In genomic region chr10:62231811-62232210, GRCm38 (mm10) we compare ENCODE assay signal across 10 mouse cellular contexts. TPM values are rescaled to one million over a fixed set of nuclear protein-coding genes. Genes with fewer than 3 reads are reported as not detected.
A peak's percentile ranks its signal among the peaks of the same experiment; 100 is the strongest.
DNase-seq lines count a peak whose midpoint lies in the region; ATAC-seq and TF ChIP-seq lines count a peak whose summit lies in the region.
"Had no signal": no experiment of that assay in that cellular context is flagged by ENCODE, and none has a peak within 500 bp of the region (broad histone marks: within the 10 kb centered on the region; RNA-seq: fewer than 3 reads in every experiment).

No protein-coding gene starts in this region.

- no peak for ATAC-seq in hindbrain, embryonic 12.5 days (ENCODE audit: low FRiP score)
- ATAC-seq in hindbrain, embryonic 16.5 days = no peak
- ATAC-seq in stomach, embryonic 14.5 days (ENCODE audit: insufficient number of reproducible peaks, insufficient read depth, low FRiP score, low read depth) = no peak
- no peak for ATAC-seq in stomach, postnatal 0 days (ENCODE audit: low FRiP score, low TSS enrichment)
- ATAC-seq in stomach, embryonic 16.5 days (ENCODE audit: insufficient read depth, low FRiP score) = no peak

- H3K4me1 ChIP-seq in hindbrain, embryonic 12.5 days = peaks cover 6% of the 10 kb centered on the region; the same call in 1 of the 2 replicates
- peaks cover 10% of the 10 kb centered on the region for H3K4me1 ChIP-seq in hindbrain, embryonic 16.5 days (ENCODE audit: control insufficient read depth, insufficient read depth, low read depth, low read length)
- H3K4me1 ChIP-seq in stomach, embryonic 14.5 days (ENCODE audit: control insufficient read depth, insufficient read depth, low read length) = peaks cover 8% of the 10 kb centered on the region; the same call in 1 of the 2 replicates
- H3K4me1 ChIP-seq in stomach, postnatal 0 days (replicated peaks; ENCODE audit: control insufficient read depth, insufficient read depth) = no peaks in the 10 kb centered on the region
- H3K4me1 ChIP-seq in stomach, embryonic 16.5 days (ENCODE audit: control insufficient read depth, insufficient read depth, low read length) = peaks cover 23% of the 10 kb centered on the region

- no peak for DNase-seq in stomach, postnatal 0 days (ENCODE audit: low spot score)
- DNase-seq in kidney, postnatal 10 days = peak; percentile 53
- DNase-seq in cerebellum, postnatal 4 days (ENCODE audit: low spot score in 2 of 2) = no peak
- DNase-seq in thymus, postnatal 4 days = no peak

- H3K36me3 ChIP-seq in hindbrain, embryonic 12.5 days = no peaks in the 10 kb centered on the region
- no peaks in the 10 kb centered on the region for H3K36me3 ChIP-seq in hindbrain, embryonic 16.5 days (ENCODE audit: control insufficient read depth, insufficient read depth, low read length)
- H3K36me3 ChIP-seq in stomach, embryonic 14.5 days (ENCODE audit: control insufficient read depth, insufficient read depth, low read length) = no peaks in the 10 kb centered on the region
- H3K36me3 ChIP-seq in stomach, postnatal 0 days (ENCODE audit: control insufficient read depth, insufficient read depth, low read length) = no peaks in the 10 kb centered on the region
- H3K36me3 ChIP-seq in stomach, embryonic 16.5 days (ENCODE audit: control insufficient read depth, insufficient read depth, low read length) = no peaks in the 10 kb centered on the region
- H3K36me3 ChIP-seq: heart, embryonic 15.5 days had no signal

- TF ChIP-seq EP300 in stomach, postnatal 0 days (optimal IDR thresholded peaks at IDR 0.05) = no peak

- no peak for TF ChIP-seq CTCF in stomach, postnatal 0 days (IDR thresholded peaks at IDR 0.05; ENCODE audit: low read depth)

- no peak overlapping the region for H3K4me3 ChIP-seq in hindbrain, embryonic 12.5 days
- H3K4me3 ChIP-seq in hindbrain, embryonic 16.5 days (ENCODE audit: low read length) = no peak overlapping the region
- H3K4me3 ChIP-seq in stomach, embryonic 14.5 days (ENCODE audit: low read depth, low read length) = no peak overlapping the region
- no peak overlapping the region for H3K4me3 ChIP-seq in stomach, postnatal 0 days (ENCODE audit: low read depth, low read length)
- H3K4me3 ChIP-seq in stomach, embryonic 16.5 days (replicated peaks; ENCODE audit: low read length) = no peak overlapping the region

- no peak overlapping the region for H3K9ac ChIP-seq in hindbrain, embryonic 12.5 days
- H3K9ac ChIP-seq in hindbrain, embryonic 16.5 days (ENCODE audit: low read depth, low read length) = no peak overlapping the region
- no peak overlapping the region for H3K9ac ChIP-seq in stomach, embryonic 14.5 days (replicated peaks; ENCODE audit: low read depth, low read length)
- no peak overlapping the region for H3K9ac ChIP-seq in stomach, postnatal 0 days (ENCODE audit: low read length)
- H3K9ac ChIP-seq in stomach, embryonic 16.5 days (ENCODE audit: low read length) = no peak overlapping the region

- WGBS in hindbrain, embryonic 12.5 days = 72% methylated on average over 3 of the region's 3 CpGs
- 78% methylated on average over 3 of the region's 3 CpGs for WGBS in hindbrain, embryonic 16.5 days
- 89% methylated on average over 3 of the region's 3 CpGs for WGBS in stomach, embryonic 14.5 days
- WGBS in stomach, postnatal 0 days = 77% methylated on average over 3 of the region's 3 CpGs
- WGBS in stomach, embryonic 16.5 days = 68% methylated on average over 3 of the region's 3 CpGs

- H3K4me2 ChIP-seq in hindbrain, embryonic 12.5 days (replicated peaks) = peak overlapping the region; percentile 89
- H3K4me2 ChIP-seq in hindbrain, embryonic 16.5 days (ENCODE audit: low read length) = no peak overlapping the region
- H3K4me2 ChIP-seq in stomach, embryonic 14.5 days (replicated peaks; ENCODE audit: low read depth, low read length) = peak overlapping the region; percentile 91; the same call in 1 of the 2 replicates
- no peak overlapping the region for H3K4me2 ChIP-seq in stomach, postnatal 0 days (replicated peaks; ENCODE audit: low read depth)
- no peak overlapping the region for H3K4me2 ChIP-seq in stomach, embryonic 16.5 days (ENCODE audit: low read depth, low read length)

- no peaks in the 10 kb centered on the region for H3K9me3 ChIP-seq in hindbrain, embryonic 12.5 days (replicated peaks)
- no peaks in the 10 kb centered on the region for H3K9me3 ChIP-seq in hindbrain, embryonic 16.5 days (ENCODE audit: control insufficient read depth, low read length)
- no peaks in the 10 kb centered on the region for H3K9me3 ChIP-seq in stomach, embryonic 14.5 days (ENCODE audit: control insufficient read depth, low read depth, low read length)
- H3K9me3 ChIP-seq in stomach, postnatal 0 days (ENCODE audit: control insufficient read depth, low read length) = no peaks in the 10 kb centered on the region
- no peaks in the 10 kb centered on the region for H3K9me3 ChIP-seq in stomach, embryonic 16.5 days (replicated peaks; ENCODE audit: control insufficient read depth, low read length)
- H3K9me3 ChIP-seq: heart, embryonic 15.5 days had no signal

- H3K27me3 ChIP-seq in hindbrain, embryonic 12.5 days = peaks cover 12% of the 10 kb centered on the region
- H3K27me3 ChIP-seq in hindbrain, embryonic 16.5 days (replicated peaks; ENCODE audit: control insufficient read depth, insufficient read depth, low read length) = no peaks in the 10 kb centered on the region
- no peaks in the 10 kb centered on the region for H3K27me3 ChIP-seq in stomach, embryonic 14.5 days (ENCODE audit: control insufficient read depth, insufficient read depth, low read length)
- H3K27me3 ChIP-seq in stomach, postnatal 0 days (ENCODE audit: control insufficient read depth, insufficient read depth, low read length) = no peaks in the 10 kb centered on the region
- H3K27me3 ChIP-seq in stomach, embryonic 16.5 days (ENCODE audit: control insufficient read depth, insufficient read depth, low read length) = no peaks in the 10 kb centered on the region

- H3K27ac ChIP-seq in hindbrain, embryonic 12.5 days = no peak overlapping the region
- H3K27ac ChIP-seq in hindbrain, embryonic 16.5 days (ENCODE audit: low read depth, low read length) = no peak overlapping the region
- no peak overlapping the region for H3K27ac ChIP-seq in stomach, embryonic 14.5 days (ENCODE audit: low read length)
- no peak overlapping the region for H3K27ac ChIP-seq in stomach, postnatal 0 days (replicated peaks)
- H3K27ac ChIP-seq in stomach, embryonic 16.5 days (ENCODE audit: low read length) = 0 out of 2 replicates have a peak overlapping the region, but pooled peaks have one; percentile 14
- H3K27ac ChIP-seq: heart, embryonic 15.5 days; macrophage had no signal

RNA-seq across cellular contexts. Expression of gene Tspan15, which starts 0.8 kb away (rescaled TPM):
- polyA plus RNA-seq in hindbrain, embryonic 12.5 days (2016; fragmentation: Nextera tagmentation; extraction: Ambion mirVana) = 15.7 and 16.0 TPM in 2 replicates
- 22.9 and 24.3 TPM in 2 replicates for polyA plus RNA-seq in hindbrain, embryonic 16.5 days (2015; fragmentation: Nextera tagmentation; extraction: Ambion mirVana)
- polyA plus RNA-seq in stomach, embryonic 14.5 days (2014; fragmentation: Nextera tagmentation; extraction: Ambion mirVana) = 32.4 and 32.8 TPM in 2 replicates
- polyA plus RNA-seq in stomach, postnatal 0 days (2015; fragmentation: Nextera tagmentation; extraction: Ambion mirVana) = 97.4 and 112 TPM in 2 replicates
- polyA plus RNA-seq in stomach, embryonic 16.5 days (2015; fragmentation: Nextera tagmentation; extraction: Ambion mirVana) = 65.5 and 80.3 TPM in 2 replicates
- polyA plus RNA-seq: macrophage had no signal

RNA-seq across cellular contexts. Expression of gene Tacr2, which starts 20.4 kb away (rescaled TPM):
- polyA plus RNA-seq in hindbrain, embryonic 12.5 days (2016; fragmentation: Nextera tagmentation; extraction: Ambion mirVana) = not detected in 2 replicates
- polyA plus RNA-seq in hindbrain, embryonic 16.5 days (2015; fragmentation: Nextera tagmentation; extraction: Ambion mirVana) = not detected in 2 replicates
- 0.14 and 0.69 TPM in 2 replicates for polyA plus RNA-seq in stomach, embryonic 14.5 days (2014; fragmentation: Nextera tagmentation; extraction: Ambion mirVana)
- 1.3 and 1.6 TPM in 2 replicates for polyA plus RNA-seq in stomach, postnatal 0 days (2015; fragmentation: Nextera tagmentation; extraction: Ambion mirVana)
- 1.4 and 1.6 TPM in 2 replicates for polyA plus RNA-seq in stomach, embryonic 16.5 days (2015; fragmentation: Nextera tagmentation; extraction: Ambion mirVana)
- polyA plus RNA-seq: heart, embryonic 15.5 days; macrophage had no signal

Comparison
In these comparisons a context has a peak if more than half of its experiments do, and no peak if none do; other contexts are left out.
1. H3K4me2 ChIP-seq: peak in hindbrain, embryonic 12.5 days (single experiment) and stomach, embryonic 14.5 days (single experiment); none in hindbrain, embryonic 16.5 days (single experiment), stomach, postnatal 0 days (single experiment) and stomach, embryonic 16.5 days (single experiment).